Mouse (Mus musculus) liver, embryonic 14.5 days (tissue): Measurements from ENCODE around the gene Fam118a. TPM values are rescaled to one million over a fixed set of nuclear protein-coding genes. Genes with fewer than 3 reads are reported as not detected.
"Not testable (repeated sequence)": the region's sequence is repeated elsewhere in the genome, so short reads cannot be mapped to it uniquely, and the experiment has no call there.

Experiments
- ATAC-seq: fragments of 200-750 bp; cut with Nextera tagmentation; 2 replicates; pipeline ENCODE4 v1.8.0; 2017; ENCODE audit warnings: moderate number of reproducible peaks, mild to moderate bottlenecking, moderate library complexity; ENCODE audit not compliant: insufficient read depth
- DNase-seq, 3 experiments: peaks; one replicate each; pipeline ENCODE4 v3.0.0-alpha.2; 2012 to 2013; ENCODE audit warnings: low read depth in 3 of 3, low spot score in 3 of 3
- H3K27ac ChIP-seq: fragments of 300-500 bp; sonication (generic); 2 replicates; pipeline ENCODE4 v1.5.1; 2014; ENCODE audit warnings: moderate library complexity, mild to moderate bottlenecking, control low read depth, inconsistent platforms
- H3K27me3 ChIP-seq: fragments of 300-500 bp; sonication (generic); 2 replicates; pipeline ENCODE4 v1.6.1; 2014; ENCODE audit warnings: mild to moderate bottlenecking, low read length, moderate library complexity; ENCODE audit not compliant: control insufficient read depth, insufficient read depth
- H3K36me3 ChIP-seq: fragments of 300-500 bp; sonication (generic); replicated peaks from 2 replicates; pipeline ENCODE4 v1.6.1; 2014; ENCODE audit warnings: low read depth; ENCODE audit not compliant: control insufficient read depth, insufficient read depth
- H3K4me1 ChIP-seq, 2 experiments: fragments of 200-500 bp in 1 of 2; fragments of 300-500 bp in 1 of 2; sonication (generic) in 1 of 2; replicated peaks; 2 replicates each; pipeline ENCODE4 v1.6.1; 2012 to 2014; ENCODE audit warnings: antibody characterized with exemption in 1 of 2, inconsistent platforms in 1 of 2, low read length in 1 of 2; ENCODE audit not compliant: control insufficient read depth in 2 of 2, insufficient read depth in 2 of 2
- H3K4me2 ChIP-seq: fragments of 300-500 bp; sonication (generic); 2 replicates; pipeline ENCODE4 v1.6.1; 2014; ENCODE audit warnings: low read depth, mild to moderate bottlenecking, control low read depth, moderate library complexity
- H3K4me3 ChIP-seq, 2 experiments: fragments of 200-500 bp in 1 of 2; fragments of 300-500 bp in 1 of 2; sonication (generic) in 1 of 2; 2 replicates each; pipeline ENCODE4 v1.5.1; 2012 to 2014; ENCODE audit warnings: low read depth in 2 of 2, low read length in 2 of 2, mild to moderate bottlenecking in 2 of 2, control low read depth in 1 of 2, inconsistent platforms in 1 of 2, moderate library complexity in 1 of 2; ENCODE audit not compliant: insufficient read depth in 1 of 2
- H3K9ac ChIP-seq: fragments of 300-500 bp; sonication (generic); replicated peaks from 2 replicates; pipeline ENCODE4 v1.6.1; 2014; ENCODE audit warnings: mild to moderate bottlenecking, control low read depth, moderate library complexity
- H3K9me3 ChIP-seq: fragments of 300-500 bp; sonication (generic); 2 replicates; pipeline ENCODE4 v1.6.1; 2016; ENCODE audit warnings: low read length, mixed read lengths; ENCODE audit not compliant: control insufficient read depth
- CTCF ChIP-seq: IDR thresholded peaks from 2 replicates; pipeline ENCODE4 v1.5.1; 2016; ENCODE audit warnings: antibody characterized with exemption, low read depth, control low read depth
- EP300 ChIP-seq: IDR thresholded peaks from 2 replicates; pipeline ENCODE4 v1.6.1; 2016; ENCODE audit warnings: antibody characterized with exemption, low read depth
- WGBS: fragments of 180-500 bp; shearing (Covaris S2); extraction: QIAGEN DNeasy Blood & Tissue Kit; methylation state at CpG from one replicate; pipeline ENCODE4 v1.1.7; 2014; ENCODE audit not compliant: insufficient replicate concordance; 5-methylcytosine and 5-hydroxymethylcytosine counted together
- polyA plus RNA-seq, 2 experiments: library from polyadenylated mRNA; depleted of rRNA in 1 of 2; stranded (reverse) in 1 of 2; unstranded in 1 of 2; fragments of >200 nt; fragmentation: Nextera tagmentation in 1 of 2; extraction: Ambion mirVana in 1 of 2; gene quantifications; 2 replicates each; pipeline versions ENCODE4 v1.2.1 to v1.2.3; 2012 to 2014

The Fam118a gene
- polyA plus RNA-seq (2012; rRNA removed), result 1.6 and 2.8 TPM in 2 replicates
- 5.0 and 5.9 TPM in 2 replicates for polyA plus RNA-seq (2014; fragmentation: Nextera tagmentation; extraction: Ambion mirVana)

DNA sequence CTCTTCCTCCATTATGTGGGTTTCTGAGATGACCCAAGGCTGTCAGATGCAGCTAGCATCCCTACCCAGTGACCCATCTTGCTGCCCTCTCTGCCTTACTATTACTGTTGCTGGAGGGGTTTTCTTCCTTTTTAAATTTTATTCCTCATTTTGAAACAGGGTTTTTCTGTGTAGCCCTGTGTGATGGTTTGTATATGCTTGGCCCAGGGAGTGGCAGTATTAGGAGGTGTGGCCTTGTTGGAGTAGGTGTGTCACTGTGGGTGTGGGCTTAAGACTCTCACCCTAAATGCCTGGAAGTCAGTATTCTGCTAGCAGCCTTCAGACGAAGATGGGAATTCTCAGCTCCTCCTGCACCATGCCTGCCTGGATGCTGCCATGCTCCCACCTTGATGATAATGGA lies at the start of gene Fam118a:
Fam118a (plus strand) TSS at position 301 of the 400 bp plus-strand sequence.
- not testable (repeated sequence) for H3K4me2 ChIP-seq, H3K4me1 ChIP-seq, H3K27me3 ChIP-seq, H3K9me3 ChIP-seq, ATAC-seq, H3K36me3 ChIP-seq, DNase-seq, H3K4me3 ChIP-seq, H3K27ac ChIP-seq, H3K9ac ChIP-seq
- WGBS, result 26% methylated on average over 1 of the region's 1 CpGs

DNA sequence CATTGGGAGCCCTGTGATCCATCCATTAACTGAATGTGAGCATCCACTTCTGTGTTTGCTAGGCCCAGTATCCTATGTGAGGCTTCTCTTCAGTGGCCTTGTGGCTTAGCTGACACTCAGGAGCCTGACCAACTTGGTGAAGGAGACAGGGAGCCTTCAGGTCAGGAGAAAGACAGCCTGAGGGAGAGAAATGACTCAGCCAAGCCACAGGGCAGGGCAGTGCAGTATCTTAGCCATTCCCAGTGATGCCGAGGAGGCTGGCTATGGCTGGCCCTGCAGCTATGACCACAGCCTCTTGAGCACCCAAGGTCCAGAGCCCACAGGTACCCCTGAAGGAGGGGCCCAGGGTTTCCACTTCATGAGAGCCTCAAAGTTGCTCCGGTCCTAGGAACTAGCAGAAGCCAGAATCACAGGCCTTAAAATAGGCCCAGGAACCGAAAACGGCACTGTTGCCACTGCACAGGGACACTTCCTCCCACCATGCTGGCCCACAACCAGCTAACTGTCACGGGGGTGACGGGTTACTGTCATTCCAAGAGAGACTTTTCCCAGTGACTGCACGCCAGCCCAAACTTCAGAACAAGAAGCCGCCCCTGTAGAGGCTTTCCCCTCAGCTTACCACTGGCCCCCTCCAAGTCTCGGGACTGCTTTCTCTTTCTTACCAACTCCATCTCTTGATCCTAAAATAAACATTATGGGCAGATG lies 47.0 kb upstream of the Fam118a start:
- no peak for TF ChIP-seq CTCF
- no peak for TF ChIP-seq EP300
- no peaks in the 10 kb centered on the region for H3K9me3 ChIP-seq
- H3K9ac ChIP-seq, result no peak overlapping the region
- no peak overlapping the region for H3K27ac ChIP-seq
- no peak overlapping the region for H3K4me2 ChIP-seq
- H3K4me3 ChIP-seq, result no peak overlapping the region
- ATAC-seq (no peak), DNase-seq (no peak)
- no peaks in the 10 kb centered on the region for H3K36me3 ChIP-seq
- WGBS, result 53% methylated on average over 9 of the region's 9 CpGs
- no peaks in the 10 kb centered on the region for H3K4me1 ChIP-seq
- H3K27me3 ChIP-seq, result peaks cover 1% of the 10 kb centered on the region; the same call in 1 of the 2 replicates

DNA sequence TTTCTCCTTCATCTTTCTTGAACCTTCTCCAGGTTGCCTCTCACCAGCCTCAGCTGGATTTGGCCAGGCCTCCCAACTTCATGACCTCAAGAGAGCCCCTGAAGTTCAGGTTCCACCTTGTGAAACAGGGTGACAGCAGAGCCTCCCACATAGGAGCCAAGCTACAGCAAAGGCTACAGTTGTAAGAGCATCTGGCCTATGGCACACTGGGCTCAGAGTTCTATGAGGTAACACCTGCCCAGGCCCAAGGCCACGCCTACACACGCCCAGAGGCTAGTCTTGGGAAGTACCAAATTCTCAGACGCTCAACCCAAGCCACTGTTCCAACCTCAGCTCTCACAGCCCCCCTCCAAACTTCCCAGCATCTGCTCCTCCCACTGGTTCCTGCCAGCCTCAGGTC lies 45.9 kb upstream of the Fam118a start:
- TF ChIP-seq CTCF (no peak), EP300 (no peak)
- ATAC-seq, result no peak
- WGBS, result 39% methylated on average over 3 of the region's 3 CpGs
- Histone ChIP-seq H3K4me3 (no peak overlapping the region), H3K9ac (no peak overlapping the region), H3K27ac (no peak overlapping the region), H3K4me1 (0 out of 4 replicates have a peak, but pooled peaks cover 0 to 2% of the 10 kb centered on the region in 2 experiments), H3K9me3 (no peaks in the 10 kb centered on the region), H3K36me3 (no peaks in the 10 kb centered on the region), H3K4me2 (no peak overlapping the region), H3K27me3 (peaks cover 10% of the 10 kb centered on the region)
- no peak for DNase-seq

DNA sequence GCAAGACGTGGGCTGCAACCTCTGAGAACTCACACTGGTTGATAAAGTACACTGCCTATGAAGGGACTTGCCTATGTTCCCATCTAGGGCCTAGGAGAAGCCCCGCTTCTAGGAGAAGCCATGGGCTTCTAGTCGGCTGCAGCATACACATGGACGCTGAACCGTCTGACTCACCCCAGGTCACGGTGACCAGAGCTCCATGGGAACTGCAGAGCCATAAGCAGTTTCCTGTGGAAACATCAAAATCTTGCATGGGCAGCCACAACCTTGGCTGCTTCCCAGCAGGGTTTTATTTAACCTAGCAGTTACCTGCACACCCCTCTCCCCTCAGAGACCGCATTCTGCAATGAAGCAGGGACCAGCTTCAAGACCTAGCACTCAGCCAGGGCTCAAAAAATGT lies 45.0 kb upstream of the Fam118a start:
- H3K9me3 ChIP-seq, result no peaks in the 10 kb centered on the region
- peaks cover 10% of the 10 kb centered on the region for H3K27me3 ChIP-seq
- peaks cover 0 to 5% of the 10 kb centered on the region in 2 experiments; a peak in 1 of 4 replicates for H3K4me1 ChIP-seq
- no peak overlapping the region for H3K27ac ChIP-seq
- WGBS, result 66% methylated on average over 7 of the region's 7 CpGs
- H3K36me3 ChIP-seq, result no peaks in the 10 kb centered on the region
- ATAC-seq (no peak), DNase-seq (no peak)
- TF ChIP-seq CTCF, result no peak
- no peak for TF ChIP-seq EP300
- H3K9ac ChIP-seq, result no peak overlapping the region
- no peak overlapping the region for H3K4me2 ChIP-seq
- no peak overlapping the region for H3K4me3 ChIP-seq

DNA sequence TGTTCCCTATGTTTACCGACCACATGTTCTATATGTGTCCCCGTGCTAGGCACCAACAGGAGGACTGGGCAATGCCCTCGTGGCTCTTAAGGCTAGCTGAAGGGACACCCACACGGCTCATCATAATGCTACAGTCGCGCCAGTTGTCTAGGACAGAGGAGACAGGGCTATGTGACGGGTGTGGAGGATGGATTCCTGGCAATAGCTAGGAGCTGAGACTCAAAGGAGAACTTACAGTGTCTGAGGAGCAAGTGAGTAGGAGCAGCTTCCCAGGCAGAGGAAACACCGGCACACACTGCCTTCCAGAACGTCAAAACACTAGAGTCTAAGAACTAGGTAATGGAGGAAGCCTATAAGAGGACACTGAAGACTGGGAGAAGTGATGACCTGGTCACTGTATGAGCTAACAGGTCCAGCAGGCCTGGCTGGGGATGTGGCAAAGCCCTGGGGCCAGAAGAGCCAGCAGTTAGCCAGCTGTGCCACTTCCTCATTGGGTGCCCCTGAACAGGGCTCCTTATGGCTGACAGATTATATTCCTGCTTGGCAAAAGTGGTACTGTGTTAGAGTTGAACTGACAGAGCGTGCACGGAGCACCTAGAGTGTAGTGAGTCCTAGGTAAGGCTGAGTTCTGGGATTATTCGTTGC lies 43.1 kb upstream of the Fam118a start:
- ATAC-seq (no peak), DNase-seq (no peak)
- H3K36me3 ChIP-seq, result no peaks in the 10 kb centered on the region
- no peak overlapping the region for H3K4me2 ChIP-seq
- no peak overlapping the region for H3K4me3 ChIP-seq
- H3K9ac ChIP-seq, result no peak overlapping the region
- TF ChIP-seq EP300 (no peak), CTCF (no peak)
- no peak overlapping the region for H3K27ac ChIP-seq
- H3K27me3 ChIP-seq, result peaks cover 10% of the 10 kb centered on the region
- no peaks in the 10 kb centered on the region for H3K9me3 ChIP-seq
- WGBS, result 70% methylated on average over 12 of the region's 12 CpGs
- H3K4me1 ChIP-seq, result peaks cover 0 to 5% of the 10 kb centered on the region in 2 experiments; a peak in 1 of 4 replicates
